In the genomic region with DNA sequence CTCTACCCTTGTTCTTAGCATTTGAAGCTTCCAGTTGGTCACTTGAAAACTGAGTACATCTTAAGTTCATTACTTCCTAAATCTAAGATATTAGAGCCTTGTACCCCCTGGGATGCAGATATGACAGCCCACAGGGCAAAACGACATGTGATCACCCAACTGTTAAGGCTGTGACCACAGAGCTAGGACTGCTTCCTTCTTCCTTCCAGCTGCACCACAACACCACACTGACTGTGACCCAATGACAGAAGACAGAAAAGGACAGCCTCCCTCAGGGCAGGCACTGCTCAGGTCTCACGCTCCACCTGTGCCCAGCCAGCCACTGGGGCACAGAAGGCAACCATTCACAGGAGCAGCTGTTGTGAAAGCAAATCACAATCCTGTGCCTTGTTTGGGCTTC, we compare ENCODE assay signal across 26 mouse cellular contexts. TPM values are rescaled to one million over a fixed set of nuclear protein-coding genes. Genes with fewer than 3 reads are reported as not detected.
DNase-seq lines count a peak whose midpoint lies in the region; ATAC-seq and TF ChIP-seq lines count a peak whose summit lies in the region.
"Had no signal": no experiment of that assay in that cellular context is flagged by ENCODE, and none has a peak within 500 bp of the region (broad histone marks: within the 10 kb centered on the region; RNA-seq: fewer than 3 reads in every experiment).

No protein-coding gene starts in this region.

- no peak for TF ChIP-seq CTCF in midbrain, postnatal 0 days (IDR thresholded peaks at IDR 0.05)

- H3K4me2 ChIP-seq in midbrain, postnatal 0 days (ENCODE audit: low read depth, low read length, poor library complexity, severe bottlenecking): no peak overlapping the region
- H3K4me2 ChIP-seq in forebrain, embryonic 16.5 days (ENCODE audit: low read length): no peak overlapping the region
- H3K4me2 ChIP-seq: embryonic facial prominence, embryonic 13.5 days; forebrain, embryonic 12.5 days; heart, embryonic 13.5 days; hindbrain, embryonic 15.5 days had no signal

- no peaks in the 10 kb centered on the region for H3K4me1 ChIP-seq in midbrain, postnatal 0 days (ENCODE audit: insufficient read depth, low read length)
- H3K4me1 ChIP-seq in forebrain, embryonic 16.5 days (replicated peaks; ENCODE audit: control insufficient read depth, insufficient read depth, low read length): peaks cover 8% of the 10 kb centered on the region; the same call in 1 of the 2 replicates
- H3K4me1 ChIP-seq: heart, embryonic 13.5 days had no signal

- peak; percentile 8 to 26 for DNase-seq in spleen, postnatal 36 days (ENCODE audit: low spot score in 2 of 2)
- DNase-seq in spleen, adult 18-20 months: no peak
- no peak for DNase-seq in midbrain, postnatal 0 days (ENCODE audit: low spot score)
- DNase-seq in ovary, postnatal 10 days (ENCODE audit: low spot score): no peak
- DNase-seq: adrenal gland, adult 2 months; cerebellum, adult 11-12 months; cerebellum, adult 9-10 months; cerebellum, postnatal 25 days; forebrain, postnatal 0 days; gastrocnemius, postnatal 14 days; heart, postnatal 4 days had no signal

- no peaks in the 10 kb centered on the region for H3K9me3 ChIP-seq in midbrain, postnatal 0 days (ENCODE audit: low read length)
- H3K9me3 ChIP-seq in forebrain, embryonic 16.5 days (ENCODE audit: control insufficient read depth, low read length): no peaks in the 10 kb centered on the region
- H3K9me3 ChIP-seq: embryonic facial prominence, embryonic 13.5 days; forebrain, embryonic 12.5 days; heart, embryonic 13.5 days; hindbrain, embryonic 15.5 days had no signal

- H3K27ac ChIP-seq in midbrain, postnatal 0 days (ENCODE audit: low read depth, low read length): no peak overlapping the region
- H3K27ac ChIP-seq in forebrain, embryonic 16.5 days (ENCODE audit: low read length): no peak overlapping the region
- H3K27ac ChIP-seq: embryonic facial prominence, embryonic 13.5 days; forebrain, embryonic 12.5 days; heart, embryonic 13.5 days; hindbrain, embryonic 15.5 days had no signal

- peak; percentile 84 for ATAC-seq in common myeloid progenitor, adult 5-6 weeks (replicated peaks; ENCODE audit: low read depth, poor library complexity, severe bottlenecking)
- peak; percentile 84 for ATAC-seq in megakaryocyte progenitor cell, adult 5-6 weeks (replicated peaks; ENCODE audit: poor library complexity)
- ATAC-seq in midbrain, postnatal 0 days (ENCODE audit: low FRiP score): no peak
- no peak for ATAC-seq in forebrain, embryonic 16.5 days
- ATAC-seq: forebrain, postnatal 0 days; intestine, embryonic 16.5 days; Patski had no signal

- no peak overlapping the region for H3K9ac ChIP-seq in midbrain, postnatal 0 days (replicated peaks; ENCODE audit: low read length, poor library complexity, severe bottlenecking)
- no peak overlapping the region for H3K9ac ChIP-seq in forebrain, embryonic 16.5 days (replicated peaks; ENCODE audit: low read depth, low read length)
- H3K9ac ChIP-seq: embryonic facial prominence, embryonic 13.5 days; forebrain, embryonic 12.5 days; forebrain, postnatal 0 days; heart, embryonic 13.5 days; hindbrain, embryonic 15.5 days had no signal

- H3K36me3 ChIP-seq in midbrain, postnatal 0 days (ENCODE audit: insufficient read depth, low read length): peaks cover 39% of the 10 kb centered on the region
- H3K36me3 ChIP-seq in forebrain, embryonic 16.5 days (ENCODE audit: control insufficient read depth, insufficient read depth): peaks cover 2% of the 10 kb centered on the region; the same call in 1 of the 2 replicates
- H3K36me3 ChIP-seq: embryonic facial prominence, embryonic 13.5 days; heart, embryonic 13.5 days had no signal

- no peaks in the 10 kb centered on the region for H3K27me3 ChIP-seq in midbrain, postnatal 0 days (ENCODE audit: insufficient read depth, low read length)
- H3K27me3 ChIP-seq in forebrain, embryonic 16.5 days (replicated peaks; ENCODE audit: control insufficient read depth, insufficient read depth, low read length): peaks cover 16% of the 10 kb centered on the region

- no peak overlapping the region for H3K4me3 ChIP-seq in midbrain, postnatal 0 days (ENCODE audit: low read depth, low read length)
- no peak overlapping the region for H3K4me3 ChIP-seq in forebrain, embryonic 16.5 days (replicated peaks; ENCODE audit: low read length)
- H3K4me3 ChIP-seq: embryonic facial prominence, embryonic 13.5 days; forebrain, embryonic 12.5 days; heart, embryonic 13.5 days; hindbrain, embryonic 15.5 days had no signal

- WGBS in midbrain, postnatal 0 days: 83% methylated on average over 2 of the region's 2 CpGs
- WGBS in forebrain, embryonic 16.5 days: 73% methylated on average over 2 of the region's 2 CpGs

RNA-seq across cellular contexts. Expression of a gene that starts 26.9 kb away (rescaled TPM):
- total RNA-seq in common myeloid progenitor, adult 5-6 weeks (2017): 1.8 and 3.7 TPM in 2 replicates
- total RNA-seq in megakaryocyte progenitor cell, adult 5-6 weeks (2015): 0.67 TPM in 1 of 2 replicates, not detected in the other
- not detected in 2 replicates for total RNA-seq in megakaryocyte progenitor cell, adult 5-6 weeks (2017)
- total RNA-seq in midbrain, postnatal 0 days (2014; rRNA removed): 52.9 and 53.4 TPM in 2 replicates
- polyA plus RNA-seq in midbrain, postnatal 0 days (2015; fragmentation: Nextera tagmentation; extraction: Ambion mirVana): 19.8 and 27.3 TPM in 2 replicates
- polyA plus RNA-seq in forebrain, embryonic 16.5 days (2015; fragmentation: Nextera tagmentation; extraction: Ambion mirVana): 15.8 and 19.2 TPM in 2 replicates
- total RNA-seq: MEL had no signal

RNA-seq across cellular contexts. Expression of a gene that starts 57.0 kb away (rescaled TPM):
- total RNA-seq in common myeloid progenitor, adult 5-6 weeks (2017): not detected in 2 replicates
- not detected in 2 replicates for total RNA-seq in megakaryocyte progenitor cell, adult 5-6 weeks (2015)
- total RNA-seq in megakaryocyte progenitor cell, adult 5-6 weeks (2017): not detected in 2 replicates
- total RNA-seq in midbrain, postnatal 0 days (2014; rRNA removed): not detected in 2 replicates
- not detected in 2 replicates for polyA plus RNA-seq in midbrain, postnatal 0 days (2015; fragmentation: Nextera tagmentation; extraction: Ambion mirVana)
- polyA plus RNA-seq in forebrain, embryonic 16.5 days (2015; fragmentation: Nextera tagmentation; extraction: Ambion mirVana): not detected in 2 replicates
- total RNA-seq: adrenal gland, adult 2 months; adrenal gland, postnatal 4 days; forebrain, postnatal 0 days; gastrocnemius, adult 18-20 months; gastrocnemius, postnatal 14 days; heart, adult 8-10 months; heart, postnatal 4 days; MEL had no signal
- polyA plus RNA-seq: adrenal gland, adult 2 months; embryonic facial prominence, embryonic 13.5 days; forebrain, postnatal 0 days; gonadal fat pad, adult 2 months; heart, embryonic 13.5 days; heart, postnatal 0 days; hindbrain, embryonic 15.5 days; Patski had no signal

Comparison
In these comparisons a context has a peak if more than half of its experiments do, and no peak if none do; other contexts are left out.
1. DNase-seq: peak in spleen, postnatal 36 days (2 of 2); none in spleen, adult 18-20 months (0 of 2), midbrain, postnatal 0 days (single experiment) and ovary, postnatal 10 days (single experiment).
2. ATAC-seq: peak in common myeloid progenitor, adult 5-6 weeks (single experiment) and megakaryocyte progenitor cell, adult 5-6 weeks (single experiment); none in midbrain, postnatal 0 days (single experiment) and forebrain, embryonic 16.5 days (single experiment).
3. RNA of a gene that starts 26.9 kb away (total RNA-seq): 52.9 to 53.4 TPM in midbrain, postnatal 0 days; 1.8 to 3.7 TPM in common myeloid progenitor, adult 5-6 weeks and 0.67 TPM in megakaryocyte progenitor cell, adult 5-6 weeks; every median in the first group is over 10 times any median in the second.